Mouse (Mus musculus): Measurements from ENCODE around the gene Cat.

DNA sequence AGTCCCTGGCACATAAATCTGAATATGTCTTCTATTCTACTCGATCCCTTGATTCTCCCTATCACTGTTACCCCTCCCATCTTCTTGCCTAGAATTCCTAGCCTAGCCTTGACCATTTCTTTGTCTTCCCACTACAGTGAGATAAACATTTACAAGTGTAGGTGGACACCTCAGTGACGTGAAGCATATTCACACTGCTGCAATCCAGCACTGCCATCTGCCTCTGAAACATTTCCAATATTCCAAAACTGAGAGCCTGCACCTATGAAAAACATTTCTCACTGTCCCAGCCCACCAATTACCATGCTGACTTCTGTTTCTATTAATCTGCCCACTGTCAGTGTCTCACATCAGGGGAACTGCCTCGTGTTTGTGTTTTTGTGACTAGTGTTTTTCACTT is 78.7 kb downstream of the Cat start:
- no peak for TF ChIP-seq CTCF (conservative IDR thresholded peaks at IDR 0.05; ENCODE audit: insufficient read depth, insufficient read length, low read depth, low read length)
- no peak for TF ChIP-seq POLR2A (IDR thresholded peaks at IDR 0.05; ENCODE audit: low read depth, low read length)
